Mouse (Mus musculus): ENCODE results near the gene Rnf6. TPM values are rescaled to one million over a fixed set of nuclear protein-coding genes. Genes with fewer than 3 reads are reported as not detected.

The Rnf6 gene
- 10 to 100 TPM; 40.3 to 46.6 (median 42.4) TPM for total RNA-seq (2022)

GRCm38 (mm10) chr5:146220879-146221714 lies at the start of gene Rnf6:
Rnf6 (minus strand) TSS chr5:146221555.
- peak; percentile 89 to 94 for DNase-seq (ENCODE audit: low spot score in 2 of 2)

- no peak for DNase-seq (ENCODE audit: low spot score in 2 of 2)
Observed at GRCm38 (mm10) chr5:146270593-146270992, 49.2 kb upstream of the Rnf6 start.

GRCm38 (mm10) chr5:146267776-146268175 lies 46.4 kb upstream of the Rnf6 start:
- no peak for DNase-seq (ENCODE audit: low spot score in 2 of 2)

GRCm38 (mm10) chr5:146265934-146266591 lies 44.7 kb upstream of the Rnf6 start:
- no peak for DNase-seq (ENCODE audit: low spot score in 2 of 2)

GRCm38 (mm10) chr5:146260003-146260402 lies 38.6 kb upstream of the Rnf6 start:
- no peak for DNase-seq (ENCODE audit: low spot score in 2 of 2)

- DNase-seq (ENCODE audit: low spot score in 2 of 2), result peak in 1 of 2 experiments; percentile 14
Observed at GRCm38 (mm10) chr5:146253644-146254043, 32.3 kb upstream of the Rnf6 start.

GRCm38 (mm10) chr5:146251663-146252429 lies 30.5 kb upstream of the Rnf6 start:
- no peak for DNase-seq (ENCODE audit: low spot score in 2 of 2)

- no peak for DNase-seq (ENCODE audit: low spot score in 2 of 2)
Observed at GRCm38 (mm10) chr5:146250369-146251075, 29.2 kb upstream of the Rnf6 start.

GRCm38 (mm10) chr5:146248746-146249145 lies 27.4 kb upstream of the Rnf6 start:
- DNase-seq (ENCODE audit: low spot score in 2 of 2), result no peak

- DNase-seq (ENCODE audit: low spot score in 2 of 2), result no peak
Observed at GRCm38 (mm10) chr5:146247709-146248108, 26.4 kb upstream of the Rnf6 start.

- no peak for DNase-seq (ENCODE audit: low spot score in 2 of 2)
Observed at GRCm38 (mm10) chr5:146246386-146246785, 25.0 kb upstream of the Rnf6 start.

GRCm38 (mm10) chr5:146245646-146246370 lies 24.5 kb upstream of the Rnf6 start:
- no peak for DNase-seq (ENCODE audit: low spot score in 2 of 2)

GRCm38 (mm10) chr5:146245193-146245592 lies 23.8 kb upstream of the Rnf6 start:
- no peak for DNase-seq (ENCODE audit: low spot score in 2 of 2)

GRCm38 (mm10) chr5:146241202-146241601 lies 19.8 kb upstream of the Rnf6 start:
- DNase-seq (ENCODE audit: low spot score in 2 of 2), result no peak

GRCm38 (mm10) chr5:146240771-146241170 lies 19.4 kb upstream of the Rnf6 start:
- no peak for DNase-seq (ENCODE audit: low spot score in 2 of 2)

GRCm38 (mm10) chr5:146238274-146238673 lies 16.9 kb upstream of the Rnf6 start:
- DNase-seq (ENCODE audit: low spot score in 2 of 2), result no peak

- no peak for DNase-seq (ENCODE audit: low spot score in 2 of 2)
Observed at GRCm38 (mm10) chr5:146234336-146234735, 13.0 kb upstream of the Rnf6 start.

- DNase-seq (ENCODE audit: low spot score in 2 of 2), result no peak
Observed at GRCm38 (mm10) chr5:146232816-146233215, 11.5 kb upstream of the Rnf6 start.

- DNase-seq (ENCODE audit: low spot score in 2 of 2), result no peak
Observed at GRCm38 (mm10) chr5:146232056-146232675, 10.8 kb upstream of the Rnf6 start.

- DNase-seq (ENCODE audit: low spot score in 2 of 2), result no peak
Observed at GRCm38 (mm10) chr5:146231655-146231996, 10.3 kb upstream of the Rnf6 start.
